Mouse (Mus musculus) Patski (cell line): ENCODE results near the gene Slc5a10. TPM values are rescaled to one million over a fixed set of nuclear protein-coding genes. Genes with fewer than 3 reads are reported as not detected.

Source experiments
- ATAC-seq: fragments of 100-300 bp; one replicate; pipeline ENCODE4 v1.8.0; 2021
- CTCF ChIA-PET: fragments of 350-600 bp; sonication (Branson Sonifier 250); formaldehyde crosslinking; loops from one replicate; lab custom pipeline; 2022; ENCODE audit warnings: inconsistent platforms; lab: Charles Lee
- POLR2A ChIA-PET: fragments of 350-600 bp; sonication (Branson Sonifier 250); formaldehyde crosslinking; loops from one replicate; lab custom pipeline; 2022; ENCODE audit warnings: antibody characterized with exemption, inconsistent platforms; lab: Charles Lee
- DNase-seq: peaks from one replicate; pipeline ENCODE4 v3.0.0-alpha.2; 2011; ENCODE audit warnings: low read depth, low spot score
- H3K27me3 ChIP-seq: fragments of 371-371 bp; one replicate; pipeline ENCODE4 v1.5.1; 2021
- CTCF ChIP-seq: fragments of 100-300 bp; IDR thresholded peaks from one replicate; pipeline ENCODE4 v1.5.1; 2021
- in situ Hi-C: fragments of 300-500 bp; cut with MboI; formaldehyde crosslinking; loops from 3 replicates; pipeline ENCODE4 v1.11.1; 2018; ENCODE audit warnings: low pct_unique_long_range_greater_than_20kb, mixed read lengths
- polyA plus RNA-seq: library from polyadenylated mRNA; unstranded; gene quantifications from one replicate; pipeline ENCODE4 v1.2.3, GENCODE M21; 2021

Slc5a10 gene
- polyA plus RNA-seq, 1 experiment from 2014 or later, result not detected

GRCm38 (mm10) chr11:61652686-61653447 lies 67.8 kb downstream of the Slc5a10 start, which contains the start of gene Grap:
Gene Grap, plus strand, starts transcription at chr11:61653265.
- CTCF ChIA-PET, result interaction anchor here (2.2 kb wide), 1 partner anchor 62 kb away, joined by 6 read pairs; no protein-coding TSS in a partner anchor
- ATAC-seq (no peak), DNase-seq (no peak)
- no peak for TF ChIP-seq CTCF
- no peaks in the 10 kb centered on the region for H3K27me3 ChIP-seq
- POLR2A ChIA-PET, result no interaction called here
- in situ Hi-C loops, result no loop called here

- ChIA-PET POLR2A (no interaction called here), CTCF (interaction anchor here (2.2 kb wide), 1 partner anchor 62 kb away, joined by 6 read pairs; no protein-coding TSS in a partner anchor)
- in situ Hi-C loops, result no loop called here
- ATAC-seq (no peak), DNase-seq (no peak)
- no peak for TF ChIP-seq CTCF
- H3K27me3 ChIP-seq, result no peaks in the 10 kb centered on the region
These were observed 68.4 kb downstream of the Slc5a10 start for GRCm38 (mm10) chr11:61652216-61652615.

- in situ Hi-C loops, result no loop called here
- CTCF ChIA-PET, result no interaction called here
- POLR2A ChIA-PET, result no interaction called here
- no peak for DNase-seq
- H3K27me3 ChIP-seq, result no peaks in the 10 kb centered on the region
- ATAC-seq, result no peak
- TF ChIP-seq CTCF, result no peak
These were observed 70.0 kb downstream of the Slc5a10 start for GRCm38 (mm10) chr11:61650470-61651265.

- POLR2A ChIA-PET, result no interaction called here
- no peak for TF ChIP-seq CTCF
- DNase-seq, result no peak
- in situ Hi-C loops, result no loop called here
- no peaks in the 10 kb centered on the region for H3K27me3 ChIP-seq
- ATAC-seq, result no peak
- CTCF ChIA-PET, result no interaction called here
These were observed 71.0 kb downstream of the Slc5a10 start for GRCm38 (mm10) chr11:61649626-61650025.

- ChIA-PET CTCF (interaction anchor here (0.7 to 3.1 kb wide), 3 partner anchors 17 to 64 kb away, joined by 3 to 8 read pairs (median 5); no protein-coding TSS in a partner anchor), POLR2A (no interaction called here)
- no peaks in the 10 kb centered on the region for H3K27me3 ChIP-seq
- no peak for ATAC-seq
- in situ Hi-C loops, result no loop called here
- no peak for DNase-seq
- TF ChIP-seq CTCF, result no peak
These were observed 71.5 kb downstream of the Slc5a10 start for GRCm38 (mm10) chr11:61649163-61649580.

GRCm38 (mm10) chr11:61648749-61649115 lies 71.9 kb downstream of the Slc5a10 start:
- in situ Hi-C loops, result no loop called here
- POLR2A ChIA-PET, result no interaction called here
- CTCF ChIA-PET, result interaction anchor here (0.7 to 3.1 kb wide), 3 partner anchors 17 to 64 kb away, joined by 3 to 8 read pairs (median 5); no protein-coding TSS in a partner anchor
- DNase-seq (no peak), ATAC-seq (no peak)
- no peak for TF ChIP-seq CTCF
- H3K27me3 ChIP-seq, result no peaks in the 10 kb centered on the region

- no peak for ATAC-seq
- ChIA-PET POLR2A (no interaction called here), CTCF (interaction anchor here (1.3 to 3.1 kb wide), 3 partner anchors 9 to 18 kb away, joined by 3 to 8 read pairs (median 5); no protein-coding TSS in a partner anchor)
- no peaks in the 10 kb centered on the region for H3K27me3 ChIP-seq
- TF ChIP-seq CTCF, result no peak
- DNase-seq, result no peak
- in situ Hi-C loops, result no loop called here
These were observed 72.5 kb downstream of the Slc5a10 start for GRCm38 (mm10) chr11:61647956-61648748.

GRCm38 (mm10) chr11:61647110-61647910 lies 73.3 kb downstream of the Slc5a10 start:
- POLR2A ChIA-PET, result no interaction called here
- no peak for TF ChIP-seq CTCF
- DNase-seq (no peak), ATAC-seq (no peak)
- in situ Hi-C loops, result no loop called here
- CTCF ChIA-PET, result interaction anchor here (1.0 to 3.1 kb wide), 4 partner anchors 9 to 19 kb away, joined by 3 to 8 read pairs (median 4); no protein-coding TSS in a partner anchor
- no peaks in the 10 kb centered on the region for H3K27me3 ChIP-seq

GRCm38 (mm10) chr11:61646499-61647039 lies 74.1 kb downstream of the Slc5a10 start:
- CTCF ChIA-PET, result interaction anchor here (1.0 to 3.1 kb wide), 2 partner anchors 17 to 20 kb away, joined by 4 to 8 read pairs; no protein-coding TSS in a partner anchor
- ATAC-seq (no peak), DNase-seq (no peak)
- TF ChIP-seq CTCF, result no peak
- POLR2A ChIA-PET, result no interaction called here
- H3K27me3 ChIP-seq, result no peaks in the 10 kb centered on the region
- in situ Hi-C loops, result no loop called here
